In the genomic region with DNA sequence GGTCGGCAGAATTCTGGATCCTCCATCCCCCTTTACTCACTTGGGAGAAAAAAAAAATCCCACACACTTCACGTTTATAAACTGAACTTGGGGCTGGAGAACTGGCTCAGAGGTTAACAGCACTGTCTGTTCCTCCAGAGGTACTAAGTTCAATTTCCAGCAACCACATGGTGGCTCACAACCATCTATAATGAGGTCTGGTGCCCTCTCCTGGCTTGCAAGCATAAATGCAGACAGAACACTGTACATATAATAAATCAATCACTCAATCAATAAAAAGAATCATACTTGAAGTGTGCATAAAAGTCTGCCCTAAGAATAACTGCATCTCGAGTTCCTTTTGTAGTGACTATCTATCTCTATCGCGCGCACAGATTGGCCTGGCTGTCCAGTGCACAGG, we compare ENCODE assay signal across 12 mouse cellular contexts. TPM values are rescaled to one million over a fixed set of nuclear protein-coding genes. Genes with fewer than 3 reads are reported as not detected.
DNase-seq lines count a peak whose midpoint lies in the region; ATAC-seq and TF ChIP-seq lines count a peak whose summit lies in the region.
"Had no signal": no experiment of that assay in that cellular context is flagged by ENCODE, and none has a peak within 500 bp of the region (broad histone marks: within the 10 kb centered on the region; RNA-seq: fewer than 3 reads in every experiment).

No protein-coding gene starts in this region.

- H3K4me3 ChIP-seq in layer of hippocampus, adult 2 months, result no peak overlapping the region
- H3K4me3 ChIP-seq: limb, embryonic 15.5 days had no signal

- peak; percentile 64 for TF ChIP-seq CTCF in layer of hippocampus, adult 2 months (conservative IDR thresholded peaks at IDR 0.05)

- ATAC-seq in CD4-positive, CD25-positive, alpha-beta regulatory T cell, adult 4 months, result no peak

- DNase-seq in CD4-positive, CD25-positive, alpha-beta regulatory T cell, adult 2 months (ENCODE audit: low read depth, low spot score), result peak; percentile 55
- no peak for DNase-seq in layer of hippocampus, adult 2 months (ENCODE audit: low spot score in 2 of 2)
- DNase-seq in layer of hippocampus, postnatal 10 days (ENCODE audit: low spot score in 2 of 2), result no peak
- peak; percentile 52 for DNase-seq in A20 (ENCODE audit: low read depth, low spot score)
- DNase-seq in brain, adult 2 months (ENCODE audit: low read depth, low spot score), result peak; percentile 31
- no peak for DNase-seq in cerebellum, postnatal 4 days (ENCODE audit: low spot score in 2 of 2)
- no peak for DNase-seq in gastrocnemius, postnatal 14 days
- DNase-seq: gastrocnemius, postnatal 10 days; kidney, adult 18-20 months; layer of hippocampus, postnatal 36 days had no signal

- no peak overlapping the region for H3K27ac ChIP-seq in layer of hippocampus, adult 2 months
- H3K27ac ChIP-seq: limb, embryonic 15.5 days had no signal

- intact Hi-C loops in gastrocnemius, postnatal 14 days (cut with DNase I; ENCODE audit: low total_unique reads), result no loop called here

RNA-seq across cellular contexts. Expression of a gene that starts 18.4 kb away (rescaled TPM):
- 1 to 10 TPM; 2.2 to 3.0 TPM for polyA plus RNA-seq in CD4-positive, CD25-positive, alpha-beta regulatory T cell, adult 4 months (2017; shearing (Covaris generic))
- total RNA-seq in layer of hippocampus, adult 2 months (2021), result 100 to 1,000 TPM; 119 to 121 TPM
- total RNA-seq in layer of hippocampus, postnatal 10 days (2021), result 10 to 100 TPM; 71.8 to 72.9 TPM
- 1 to 10 TPM; 6.5 to 6.9 TPM for total RNA-seq in gastrocnemius, postnatal 14 days (2021)

RNA-seq across cellular contexts. Expression of a gene that starts 36.8 kb away (rescaled TPM):
- 100 to 1,000 TPM; 102 to 153 TPM for polyA plus RNA-seq in CD4-positive, CD25-positive, alpha-beta regulatory T cell, adult 4 months (2017; shearing (Covaris generic))
- total RNA-seq in layer of hippocampus, adult 2 months (2021), result 100 to 1,000 TPM; 103 to 117 TPM
- 100 to 1,000 TPM; 127 to 134 TPM for total RNA-seq in layer of hippocampus, postnatal 10 days (2021)
- 10 to 100 TPM; 16.4 to 19.9 TPM for total RNA-seq in gastrocnemius, postnatal 14 days (2021)

RNA-seq across cellular contexts. Expression of a gene that starts 49.2 kb away (rescaled TPM):
- polyA plus RNA-seq in CD4-positive, CD25-positive, alpha-beta regulatory T cell, adult 4 months (2017; shearing (Covaris generic)), result under 1 TPM; 0.16 to 0.65 TPM
- total RNA-seq in layer of hippocampus, adult 2 months (2021), result 1 to 10 TPM in 1 of 2 experiments, under 1 TPM in 1; 0.64 to 1.4 TPM
- total RNA-seq in layer of hippocampus, postnatal 10 days (2021), result 1 to 10 TPM in 1 of 2 experiments, under 1 TPM in 1; 0.98 to 1.1 TPM
- under 1 TPM; 0.33 to 0.43 TPM for total RNA-seq in gastrocnemius, postnatal 14 days (2021)

RNA-seq across cellular contexts. Expression of a gene that starts 49.3 kb away (rescaled TPM):
- polyA plus RNA-seq in CD4-positive, CD25-positive, alpha-beta regulatory T cell, adult 4 months (2017; shearing (Covaris generic)), result 100 to 1,000 TPM; 126 to 156 TPM
- 10 to 100 TPM; 58.4 to 58.7 TPM for total RNA-seq in layer of hippocampus, adult 2 months (2021)
- 10 to 100 TPM; 60.5 to 66.4 TPM for total RNA-seq in layer of hippocampus, postnatal 10 days (2021)
- 10 to 100 TPM; 13.2 to 13.3 TPM for total RNA-seq in gastrocnemius, postnatal 14 days (2021)

RNA-seq across cellular contexts. Expression of a gene that starts 54.5 kb away (rescaled TPM):
- polyA plus RNA-seq in CD4-positive, CD25-positive, alpha-beta regulatory T cell, adult 4 months (2017; shearing (Covaris generic)), result under 1 TPM in 1 of 2 experiments, not detected in 1; 0.24 TPM
- 1 to 10 TPM; 1.3 to 1.7 TPM for total RNA-seq in layer of hippocampus, adult 2 months (2021)
- total RNA-seq in layer of hippocampus, postnatal 10 days (2021), result 1 to 10 TPM; 1.0 to 1.6 TPM
- under 1 TPM; 0.14 to 0.16 TPM for total RNA-seq in gastrocnemius, postnatal 14 days (2021)

Comparison
In these comparisons a context has a peak if more than half of its experiments do, and no peak if none do; other contexts are left out.
1. DNase-seq: peak in CD4-positive, CD25-positive, alpha-beta regulatory T cell, adult 2 months (single experiment), A20 (single experiment) and brain, adult 2 months (single experiment); none in layer of hippocampus, adult 2 months (0 of 2), layer of hippocampus, postnatal 10 days (0 of 2), cerebellum, postnatal 4 days (0 of 2) and gastrocnemius, postnatal 14 days (single experiment).
2. RNA of a gene that starts 18.4 kb away (total RNA-seq): 119 to 121 TPM in layer of hippocampus, adult 2 months and 71.8 to 72.9 TPM in layer of hippocampus, postnatal 10 days; 6.5 to 6.9 TPM in gastrocnemius, postnatal 14 days; every median in the first group is over 4 times any median in the second.
3. RNA of a gene that starts 36.8 kb away (total RNA-seq): 127 to 134 TPM in layer of hippocampus, postnatal 10 days and 103 to 117 TPM in layer of hippocampus, adult 2 months; 16.4 to 19.9 TPM in gastrocnemius, postnatal 14 days; every median in the first group is over 4 times any median in the second.